Mouse (Mus musculus) kidney, embryonic 14.5 days (tissue): ENCODE measurements around the gene Gramd1b. TPM values are rescaled to one million over a fixed set of nuclear protein-coding genes. Genes with fewer than 3 reads are reported as not detected.

Source experiments
- ATAC-seq: fragments of 200-750 bp; cut with Nextera tagmentation; 2 replicates; pipeline ENCODE4 v1.8.0; 2017; ENCODE audit warnings: moderate number of reproducible peaks, mild to moderate bottlenecking, moderate TSS enrichment, moderate library complexity; ENCODE audit not compliant: low FRiP score, low TSS enrichment
- H3K27ac ChIP-seq: fragments of 300-500 bp; sonication (generic); 2 replicates; pipeline ENCODE4 v1.5.1; 2014; ENCODE audit warnings: low read depth, mild to moderate bottlenecking, low read length, moderate library complexity, mixed read lengths
- H3K27me3 ChIP-seq: fragments of 300-500 bp; sonication (generic); 2 replicates; pipeline ENCODE4 v1.6.1; 2014; ENCODE audit warnings: mild to moderate bottlenecking, low read length; ENCODE audit not compliant: control insufficient read depth, insufficient read depth
- H3K36me3 ChIP-seq: fragments of 300-500 bp; sonication (generic); 2 replicates; pipeline ENCODE4 v1.6.1; 2014; ENCODE audit warnings: low read length, mixed read lengths; ENCODE audit not compliant: control insufficient read depth, insufficient read depth
- H3K4me1 ChIP-seq: fragments of 300-500 bp; sonication (generic); 2 replicates; pipeline ENCODE4 v1.6.1; 2014; ENCODE audit warnings: low read length, mixed read lengths; ENCODE audit not compliant: control insufficient read depth, insufficient read depth
- H3K4me2 ChIP-seq: fragments of 300-500 bp; sonication (generic); replicated peaks from 2 replicates; pipeline ENCODE4 v1.6.1; 2014; ENCODE audit warnings: low read depth, mild to moderate bottlenecking, low read length
- H3K4me3 ChIP-seq: fragments of 300-500 bp; sonication (generic); 2 replicates; pipeline ENCODE4 v1.5.1; 2014; ENCODE audit warnings: mild to moderate bottlenecking, low read length
- H3K9ac ChIP-seq: fragments of 300-500 bp; sonication (generic); 2 replicates; pipeline ENCODE4 v1.6.1; 2014; ENCODE audit warnings: low read depth, mild to moderate bottlenecking, low read length, moderate library complexity
- H3K9me3 ChIP-seq: fragments of 300-500 bp; sonication (generic); 2 replicates; pipeline ENCODE4 v1.6.1; 2016; ENCODE audit warnings: low read length; ENCODE audit not compliant: control insufficient read depth
- WGBS: fragments of 180-500 bp; shearing (Covaris S2); extraction: QIAGEN DNeasy Blood & Tissue Kit; methylation state at CpG from one replicate; pipeline ENCODE4 v1.1.7; 2014; 5-methylcytosine and 5-hydroxymethylcytosine counted together
- polyA plus RNA-seq: library from polyadenylated mRNA; unstranded; fragments of >200 nt; fragmentation: Nextera tagmentation; extraction: Ambion mirVana; gene quantifications from 2 replicates; pipeline ENCODE4 v1.2.1, GENCODE M21; 2014

Gene Gramd1b
- polyA plus RNA-seq, 1 experiment from 2014 or later = 7.4 TPM

GRCm38 (mm10) chr9:40343053-40343652 lies 188.0 kb downstream of the Gramd1b start:
- Histone ChIP-seq H3K27ac (no peak overlapping the region), H3K4me1 (peaks cover 18% of the 10 kb centered on the region), H3K27me3 (no peaks in the 10 kb centered on the region), H3K4me2 (no peak overlapping the region), H3K4me3 (no peak overlapping the region), H3K9ac (no peak overlapping the region), H3K9me3 (no peaks in the 10 kb centered on the region), H3K36me3 (no peaks in the 10 kb centered on the region)
- ATAC-seq = no peak
- 93% methylated on average over 9 of the region's 9 CpGs for WGBS

GRCm38 (mm10) chr9:40342101-40342500 lies 189.1 kb downstream of the Gramd1b start:
- no peak for ATAC-seq
- H3K36me3 ChIP-seq = no peaks in the 10 kb centered on the region
- H3K9me3 ChIP-seq = no peaks in the 10 kb centered on the region
- H3K27ac ChIP-seq = no peak overlapping the region
- peaks cover 18% of the 10 kb centered on the region for H3K4me1 ChIP-seq
- no peak overlapping the region for H3K4me2 ChIP-seq
- WGBS = 88% methylated on average over 7 of the region's 7 CpGs
- no peaks in the 10 kb centered on the region for H3K27me3 ChIP-seq
- H3K4me3 ChIP-seq = no peak overlapping the region
- H3K9ac ChIP-seq = no peak overlapping the region

- H3K9me3 ChIP-seq = no peaks in the 10 kb centered on the region
- H3K4me2 ChIP-seq = no peak overlapping the region
- no peak for ATAC-seq
- no peak overlapping the region for H3K9ac ChIP-seq
- 76% methylated on average over 9 of the region's 9 CpGs for WGBS
- H3K36me3 ChIP-seq = no peaks in the 10 kb centered on the region
- no peak overlapping the region for H3K4me3 ChIP-seq
- H3K27me3 ChIP-seq = no peaks in the 10 kb centered on the region
- peaks cover 4% of the 10 kb centered on the region; the same call in 1 of the 2 replicates for H3K4me1 ChIP-seq
- H3K27ac ChIP-seq = no peak overlapping the region
These were observed 191.6 kb downstream of the Gramd1b start for GRCm38 (mm10) chr9:40339578-40339977.

- no peaks in the 10 kb centered on the region for H3K27me3 ChIP-seq
- peak overlapping the region; percentile 4; the same call in 1 of the 2 replicates for H3K27ac ChIP-seq
- no peaks in the 10 kb centered on the region for H3K4me1 ChIP-seq
- H3K9ac ChIP-seq = 0 out of 2 replicates have a peak overlapping the region, but pooled peaks have one; percentile 18
- 65% methylated on average over 4 of the region's 4 CpGs for WGBS
- no peak overlapping the region for H3K4me2 ChIP-seq
- H3K9me3 ChIP-seq = no peaks in the 10 kb centered on the region
- no peaks in the 10 kb centered on the region for H3K36me3 ChIP-seq
- no peak overlapping the region for H3K4me3 ChIP-seq
- ATAC-seq = no peak
These were observed 193.9 kb downstream of the Gramd1b start for GRCm38 (mm10) chr9:40337131-40337820.

- H3K9ac ChIP-seq = 0 out of 2 replicates have a peak overlapping the region, but pooled peaks have one; percentile 18
- H3K4me1 ChIP-seq = no peaks in the 10 kb centered on the region
- H3K9me3 ChIP-seq = no peaks in the 10 kb centered on the region
- H3K4me2 ChIP-seq = no peak overlapping the region
- no peak overlapping the region for H3K4me3 ChIP-seq
- H3K27me3 ChIP-seq = no peaks in the 10 kb centered on the region
- 68% methylated on average over 5 of the region's 5 CpGs for WGBS
- ATAC-seq = no peak
- H3K36me3 ChIP-seq = no peaks in the 10 kb centered on the region
- H3K27ac ChIP-seq = peak overlapping the region; percentile 4; the same call in 1 of the 2 replicates
These were observed 194.5 kb downstream of the Gramd1b start for GRCm38 (mm10) chr9:40336701-40337100.

- no peaks in the 10 kb centered on the region for H3K27me3 ChIP-seq
- no peak overlapping the region for H3K27ac ChIP-seq
- 88% methylated on average over 2 of the region's 2 CpGs for WGBS
- no peak overlapping the region for H3K4me3 ChIP-seq
- H3K36me3 ChIP-seq = no peaks in the 10 kb centered on the region
- no peak for ATAC-seq
- no peaks in the 10 kb centered on the region for H3K9me3 ChIP-seq
- no peak overlapping the region for H3K9ac ChIP-seq
- H3K4me1 ChIP-seq = no peaks in the 10 kb centered on the region
- H3K4me2 ChIP-seq = no peak overlapping the region
These were observed 196.6 kb downstream of the Gramd1b start for GRCm38 (mm10) chr9:40334617-40335016.

- Histone ChIP-seq H3K4me2 (no peak overlapping the region), H3K27me3 (no peaks in the 10 kb centered on the region), H3K4me1 (no peaks in the 10 kb centered on the region), H3K36me3 (no peaks in the 10 kb centered on the region), H3K9me3 (no peaks in the 10 kb centered on the region), H3K9ac (no peak overlapping the region), H3K4me3 (no peak overlapping the region), H3K27ac (no peak overlapping the region)
- WGBS = 61% methylated on average over 9 of the region's 9 CpGs
- no peak for ATAC-seq
These were observed 197.4 kb downstream of the Gramd1b start for GRCm38 (mm10) chr9:40333649-40334396.

GRCm38 (mm10) chr9:40332731-40333648 lies 198.2 kb downstream of the Gramd1b start:
- Histone ChIP-seq H3K9me3 (no peaks in the 10 kb centered on the region), H3K36me3 (no peaks in the 10 kb centered on the region), H3K4me1 (no peaks in the 10 kb centered on the region), H3K4me3 (no peak overlapping the region), H3K27ac (no peak overlapping the region), H3K9ac (no peak overlapping the region), H3K4me2 (no peak overlapping the region), H3K27me3 (no peaks in the 10 kb centered on the region)
- no peak for ATAC-seq
- WGBS = 81% methylated on average over 31 of the region's 31 CpGs
